Mouse (Mus musculus): ENCODE results near the gene Dtx1. TPM values are rescaled to one million over a fixed set of nuclear protein-coding genes. Genes with fewer than 3 reads are reported as not detected.

Dtx1 gene
- polyA plus RNA-seq (2015; fragmentation: Nextera tagmentation; extraction: Ambion mirVana) = 34.5 and 34.8 TPM in 2 replicates

DNA sequence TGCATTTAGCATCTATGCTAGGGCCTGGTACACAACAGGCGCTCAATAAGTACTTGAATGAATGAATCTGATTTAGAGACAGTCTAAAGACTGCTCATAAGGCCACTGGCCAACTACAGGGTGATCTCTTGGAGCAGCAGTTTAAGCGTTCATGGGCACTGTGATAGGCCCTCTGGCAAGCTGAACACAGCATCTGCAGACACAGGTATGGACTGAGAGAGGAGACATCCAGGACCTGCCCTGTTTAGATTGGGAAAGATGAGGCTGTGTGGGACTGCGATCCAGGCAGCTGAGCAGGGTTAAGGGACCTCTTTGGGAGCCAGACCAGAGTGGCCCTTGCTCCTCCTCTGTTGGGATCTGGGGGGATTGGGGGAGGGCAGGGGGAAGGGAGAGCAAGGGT is at the start of gene Dtx1:
TSS of gene Dtx1 (minus strand) at position 101 of the 400 bp plus-strand sequence.
- no peaks in the 10 kb centered on the region for H3K9me3 ChIP-seq
- peaks cover 62% of the 10 kb centered on the region for H3K4me1 ChIP-seq (replicated peaks)
- no peaks in the 10 kb centered on the region for H3K36me3 ChIP-seq
- peak within 1 kb of the TSS; percentile 97 for H3K9ac ChIP-seq
- H3K27ac ChIP-seq = peak within 1 kb of the TSS; percentile 92
- peaks cover 42% of the 10 kb centered on the region for H3K27me3 ChIP-seq
- ATAC-seq (ENCODE audit: low FRiP score) = no peak
- 38% methylated on average over 3 of the region's 3 CpGs for WGBS
- H3K4me3 ChIP-seq = peak within 1 kb of the TSS; percentile 79
- peak within 1 kb of the TSS; percentile 83 for H3K4me2 ChIP-seq

DNA sequence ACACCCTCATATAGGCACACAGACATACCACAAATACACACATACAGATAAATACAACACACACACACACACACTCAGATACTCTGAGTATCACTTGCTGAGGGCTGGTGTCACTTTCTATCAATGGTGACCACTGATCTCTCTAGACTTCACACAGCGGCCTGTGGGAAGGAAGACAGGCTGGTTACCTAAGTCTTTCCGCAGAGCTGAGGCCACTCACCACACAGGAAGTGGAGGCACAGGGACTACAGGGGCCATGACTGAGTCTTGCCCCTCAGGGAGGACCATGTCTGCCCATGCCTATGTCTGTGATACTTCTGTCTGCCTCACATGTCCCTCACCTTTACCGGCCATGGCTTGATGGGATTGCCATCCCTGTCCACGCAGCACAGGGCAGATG is 42.5 kb upstream of the Dtx1 start:
- H3K9ac ChIP-seq = no peak overlapping the region
- H3K36me3 ChIP-seq = no peaks in the 10 kb centered on the region
- H3K27me3 ChIP-seq = peaks cover 6% of the 10 kb centered on the region; the same call in 1 of the 2 replicates
- no peaks in the 10 kb centered on the region for H3K9me3 ChIP-seq
- H3K4me1 ChIP-seq (replicated peaks) = no peaks in the 10 kb centered on the region
- 95% methylated on average over 4 of the region's 4 CpGs for WGBS
- ATAC-seq (ENCODE audit: low FRiP score) = no peak
- H3K27ac ChIP-seq = no peak overlapping the region
- H3K4me2 ChIP-seq = no peak overlapping the region
- no peak overlapping the region for H3K4me3 ChIP-seq

DNA sequence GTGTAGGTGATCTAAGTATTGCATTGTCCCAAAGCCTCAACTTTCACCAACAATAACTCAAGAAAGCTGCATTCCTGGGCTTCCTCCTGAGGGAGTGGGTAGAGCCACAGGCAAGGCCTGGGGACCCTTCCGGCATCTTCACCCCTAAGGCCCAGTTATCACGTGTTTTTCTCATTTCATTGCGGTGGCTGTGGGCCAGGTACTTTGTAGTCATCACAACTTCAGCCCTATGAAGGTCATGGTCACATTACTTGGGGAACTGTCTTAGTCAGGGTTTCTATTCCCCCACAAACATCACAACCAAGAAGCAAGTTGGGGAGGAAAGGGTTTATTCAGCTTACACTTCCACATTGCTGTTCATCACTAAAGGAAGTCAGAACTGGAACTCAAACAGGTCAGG is 41.1 kb upstream of the Dtx1 start:
- WGBS = 77% methylated on average over 3 of the region's 3 CpGs
- H3K4me3 ChIP-seq = no peak overlapping the region
- H3K4me2 ChIP-seq = no peak overlapping the region
- no peaks in the 10 kb centered on the region for H3K36me3 ChIP-seq
- H3K27ac ChIP-seq = no peak overlapping the region
- H3K4me1 ChIP-seq (replicated peaks) = no peaks in the 10 kb centered on the region
- no peaks in the 10 kb centered on the region for H3K9me3 ChIP-seq
- H3K9ac ChIP-seq = no peak overlapping the region
- H3K27me3 ChIP-seq = peaks cover 6% of the 10 kb centered on the region; the same call in 1 of the 2 replicates
- ATAC-seq (ENCODE audit: low FRiP score) = no peak

DNA sequence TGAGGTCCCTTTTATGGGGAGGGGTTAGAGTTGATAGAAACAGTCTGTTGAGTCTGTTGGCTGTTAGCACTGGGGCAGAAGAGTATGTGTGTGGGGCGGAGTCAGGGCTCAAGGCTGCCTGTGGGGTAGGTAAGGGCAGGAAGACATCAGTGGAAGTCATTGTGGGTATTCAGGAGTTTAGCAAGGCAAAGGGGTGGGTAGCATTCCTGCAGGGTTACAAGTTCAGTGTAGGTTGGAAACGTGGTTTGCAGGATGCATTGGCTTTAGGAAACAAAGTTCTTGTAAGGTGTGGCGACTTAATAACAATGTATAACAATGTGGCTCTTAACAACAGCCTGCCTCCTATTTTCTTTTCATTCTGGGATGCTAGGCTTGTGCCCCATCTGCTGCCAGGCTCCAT is 39.5 kb upstream of the Dtx1 start:
- Histone ChIP-seq H3K27ac (no peak overlapping the region), H3K9me3 (no peaks in the 10 kb centered on the region), H3K4me1 (replicated peaks) (no peaks in the 10 kb centered on the region), H3K4me3 (no peak overlapping the region), H3K27me3 (peaks cover 6% of the 10 kb centered on the region; the same call in 1 of the 2 replicates), H3K4me2 (no peak overlapping the region), H3K36me3 (no peaks in the 10 kb centered on the region), H3K9ac (no peak overlapping the region)
- no peak for ATAC-seq (ENCODE audit: low FRiP score)
- 79% methylated on average over 3 of the region's 3 CpGs for WGBS

DNA sequence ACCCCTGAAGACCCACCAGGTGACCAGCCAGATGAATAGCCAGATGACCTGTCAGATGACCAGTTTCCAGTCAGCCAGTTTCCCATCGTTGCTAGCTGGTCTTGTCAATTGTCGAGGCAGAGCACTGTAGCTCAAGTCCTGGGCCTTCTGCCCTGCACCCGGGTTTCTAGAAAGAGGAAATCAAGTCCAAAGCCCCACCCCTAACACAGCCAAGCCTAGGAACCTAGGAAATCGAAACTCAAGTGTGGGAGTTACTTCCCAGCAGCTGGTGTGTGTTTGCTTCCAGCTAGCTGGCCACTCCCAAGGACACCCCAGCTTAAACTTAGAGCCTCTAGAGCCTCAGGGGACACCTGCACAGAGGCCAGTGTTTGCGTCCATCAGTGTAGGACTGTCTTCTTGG is 38.0 kb upstream of the Dtx1 start, which contains the start of gene Oas2:
TSS of gene Oas2 (minus strand) at position 166 of the 400 bp plus-strand sequence.
- no peak within 1 kb of the TSS for H3K4me3 ChIP-seq
- H3K4me2 ChIP-seq = no peak within 1 kb of the TSS
- H3K9ac ChIP-seq = no peak within 1 kb of the TSS
- H3K27me3 ChIP-seq = peaks cover 6% of the 10 kb centered on the region; the same call in 1 of the 2 replicates
- no peaks in the 10 kb centered on the region for H3K36me3 ChIP-seq
- ATAC-seq (ENCODE audit: low FRiP score) = no peak
- no peak within 1 kb of the TSS for H3K27ac ChIP-seq
- no peaks in the 10 kb centered on the region for H3K9me3 ChIP-seq
- no peaks in the 10 kb centered on the region for H3K4me1 ChIP-seq (replicated peaks)
- whole genome bisulfite sequencing = 74% methylated on average over 5 of the region's 5 CpGs

DNA sequence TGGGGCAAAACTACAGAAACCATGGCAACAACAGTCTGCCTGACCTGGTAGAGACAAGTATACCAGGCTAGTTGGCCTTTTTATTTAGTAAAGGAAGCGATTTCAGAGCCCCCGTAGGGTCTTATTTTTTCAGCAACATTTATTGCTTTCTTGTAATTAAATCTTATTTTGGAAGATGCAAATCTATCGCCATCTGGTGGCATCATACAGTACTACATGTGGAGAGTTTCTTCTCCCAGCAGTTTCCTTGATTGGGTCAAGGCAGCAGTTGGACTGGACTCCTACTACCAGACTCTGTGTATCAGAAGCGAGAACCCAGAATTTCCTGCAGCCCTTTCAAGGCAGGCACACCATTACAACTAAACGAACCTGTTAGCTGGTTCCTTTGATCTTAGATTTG is 34.7 kb upstream of the Dtx1 start:
- H3K27ac ChIP-seq = no peak overlapping the region
- peaks cover 9% of the 10 kb centered on the region; the same call in 1 of the 2 replicates for H3K27me3 ChIP-seq
- no peaks in the 10 kb centered on the region for H3K9me3 ChIP-seq
- H3K4me2 ChIP-seq = no peak overlapping the region
- H3K4me1 ChIP-seq (replicated peaks) = no peaks in the 10 kb centered on the region
- ATAC-seq (ENCODE audit: low FRiP score) = no peak
- H3K36me3 ChIP-seq = no peaks in the 10 kb centered on the region
- H3K9ac ChIP-seq = no peak overlapping the region
- 18% methylated on average over 5 of the region's 5 CpGs for WGBS
- H3K4me3 ChIP-seq = no peak overlapping the region

DNA sequence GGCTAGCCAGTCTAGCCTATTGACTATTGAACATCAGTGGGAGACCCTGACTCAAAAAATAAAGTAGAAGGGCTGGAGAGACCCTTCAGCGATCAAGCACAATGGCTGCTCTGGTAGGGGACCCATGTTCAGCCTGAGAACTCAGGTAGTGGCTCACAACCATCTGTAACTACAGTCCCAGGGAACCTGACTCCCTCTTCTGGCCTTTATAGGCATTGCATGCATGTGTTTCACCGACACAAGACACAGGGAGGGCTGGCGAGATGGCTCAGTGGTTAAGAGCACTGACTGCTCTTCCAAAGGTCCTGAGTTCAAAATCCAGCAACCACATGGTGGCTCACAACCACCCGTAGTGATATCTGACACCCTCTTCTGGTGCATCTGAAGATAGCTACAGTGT is 30.4 kb upstream of the Dtx1 start:
- Histone ChIP-seq H3K9me3 (no peaks in the 10 kb centered on the region), H3K9ac (no peak overlapping the region), H3K27ac (no peak overlapping the region), H3K4me3 (no peak overlapping the region), H3K4me2 (no peak overlapping the region), H3K36me3 (no peaks in the 10 kb centered on the region), H3K4me1 (replicated peaks) (no peaks in the 10 kb centered on the region), H3K27me3 (0 out of 2 replicates have a peak, but pooled peaks cover 7% of the 10 kb centered on the region)
- 31% methylated on average over 4 of the region's 4 CpGs for WGBS
- ATAC-seq (ENCODE audit: low FRiP score) = no peak

DNA sequence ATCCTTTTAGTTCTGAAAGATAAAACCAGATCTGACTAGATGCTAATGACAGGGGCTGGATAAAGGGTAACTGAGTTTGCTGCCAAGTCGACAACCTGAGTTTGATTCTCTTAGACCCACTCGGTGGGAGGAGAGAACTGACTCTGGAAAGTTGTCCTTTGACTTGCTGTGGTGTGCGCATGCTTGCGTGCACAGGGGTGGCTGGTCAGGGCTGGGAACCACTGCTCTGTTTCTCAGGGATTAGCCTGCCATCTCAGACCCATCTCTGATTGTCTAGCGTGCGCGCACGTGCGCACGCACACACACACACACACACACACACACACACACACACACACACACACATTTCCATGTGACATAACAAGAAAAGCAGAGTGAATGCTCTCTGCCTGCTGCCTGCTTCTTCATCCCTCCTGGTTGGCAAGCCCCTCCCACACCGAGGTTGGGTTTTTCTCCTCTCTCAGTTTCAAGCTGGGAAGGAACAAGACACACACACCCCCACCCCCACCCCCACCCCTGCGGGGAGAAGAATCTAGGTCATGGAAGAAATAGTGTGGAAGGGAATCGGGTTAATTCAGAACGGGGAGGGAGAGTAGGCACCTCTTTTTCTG is 22.8 kb upstream of the Dtx1 start:
- 65% methylated on average over 14 of the region's 14 CpGs for WGBS
- Histone ChIP-seq H3K4me2 (no peak overlapping the region), H3K36me3 (no peaks in the 10 kb centered on the region), H3K4me1 (replicated peaks) (peaks cover 5% of the 10 kb centered on the region; the same call in 1 of the 2 replicates), H3K27me3 (0 out of 2 replicates have a peak, but pooled peaks cover 6% of the 10 kb centered on the region), H3K9me3 (no peaks in the 10 kb centered on the region), H3K9ac (no peak overlapping the region), H3K27ac (no peak overlapping the region), H3K4me3 (no peak overlapping the region)
- ATAC-seq (ENCODE audit: low FRiP score) = no peak

DNA sequence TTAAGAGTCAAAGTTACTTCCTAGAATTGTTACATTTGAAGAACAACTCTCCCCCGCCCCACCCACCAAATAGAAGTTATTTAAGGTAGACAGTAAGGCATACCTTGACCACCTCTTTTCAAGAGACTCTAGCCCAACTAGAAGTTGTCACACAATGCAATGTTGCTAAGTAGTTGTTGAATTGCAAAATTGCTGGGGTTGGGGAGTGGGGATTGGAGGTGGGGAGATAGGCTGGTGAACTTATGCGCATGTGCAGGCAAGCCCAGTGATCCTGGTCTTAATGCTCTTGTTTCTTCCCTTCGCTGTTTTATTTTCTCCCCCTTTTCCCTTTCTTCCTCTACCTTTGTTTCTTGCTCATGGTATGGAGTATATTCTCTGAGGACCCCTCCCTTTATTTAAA is 22.0 kb upstream of the Dtx1 start:
- Histone ChIP-seq H3K4me3 (no peak overlapping the region), H3K4me2 (no peak overlapping the region), H3K9me3 (no peaks in the 10 kb centered on the region), H3K9ac (no peak overlapping the region), H3K27me3 (0 out of 2 replicates have a peak, but pooled peaks cover 6% of the 10 kb centered on the region), H3K27ac (no peak overlapping the region), H3K36me3 (no peaks in the 10 kb centered on the region), H3K4me1 (replicated peaks) (peaks cover 5% of the 10 kb centered on the region; the same call in 1 of the 2 replicates)
- WGBS = 92% methylated on average over 3 of the region's 3 CpGs
- ATAC-seq (ENCODE audit: low FRiP score) = no peak

DNA sequence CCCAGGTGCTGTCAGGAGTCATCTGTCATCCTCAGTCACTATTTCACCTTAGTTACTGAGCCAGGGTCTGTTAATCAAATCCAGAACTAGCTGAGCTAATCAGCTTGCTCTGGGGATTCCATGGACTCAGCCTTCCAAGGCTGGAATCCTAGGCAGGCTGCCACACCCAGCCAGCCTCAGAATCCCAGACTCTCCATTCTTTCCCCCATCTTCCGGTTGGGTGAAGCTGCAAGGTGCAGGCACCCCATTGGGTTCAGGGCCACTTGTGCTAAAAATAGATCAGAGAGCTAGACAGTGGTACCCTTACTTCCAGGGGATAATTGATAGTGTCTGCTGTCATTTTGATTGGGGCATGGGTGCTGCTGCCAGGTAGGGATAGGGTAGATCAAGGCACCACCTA is 21.0 kb upstream of the Dtx1 start:
- WGBS = 52% methylated on average over 1 of the region's 1 CpGs
- Histone ChIP-seq H3K36me3 (no peaks in the 10 kb centered on the region), H3K9me3 (no peaks in the 10 kb centered on the region), H3K27ac (no peak overlapping the region), H3K4me3 (no peak overlapping the region), H3K4me1 (replicated peaks) (peaks cover 5% of the 10 kb centered on the region; the same call in 1 of the 2 replicates), H3K4me2 (no peak overlapping the region), H3K9ac (no peak overlapping the region), H3K27me3 (0 out of 2 replicates have a peak, but pooled peaks cover 6% of the 10 kb centered on the region)
- no peak for ATAC-seq (ENCODE audit: low FRiP score)

DNA sequence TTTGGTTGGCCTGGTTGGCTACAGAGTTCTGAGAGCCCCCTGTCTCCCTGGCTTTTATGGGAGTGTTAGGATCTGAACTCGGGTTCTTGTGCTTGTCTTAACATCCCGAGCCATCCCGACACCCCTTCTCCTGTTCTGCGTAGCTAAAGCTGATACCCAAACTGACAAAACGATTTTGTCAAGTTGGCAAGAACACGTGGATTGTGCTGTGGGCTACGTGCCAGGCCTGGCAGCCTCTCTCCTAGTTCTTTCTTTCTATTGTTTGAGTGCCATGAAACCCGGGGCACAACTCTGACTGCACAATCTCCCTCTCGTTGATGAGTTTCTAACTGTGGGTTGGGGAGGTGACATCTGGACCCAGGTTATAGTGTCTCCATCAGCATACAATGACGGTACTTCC is 17.6 kb upstream of the Dtx1 start:
- H3K9me3 ChIP-seq = no peaks in the 10 kb centered on the region
- no peaks in the 10 kb centered on the region for H3K36me3 ChIP-seq
- H3K27ac ChIP-seq = no peak overlapping the region
- no peak for ATAC-seq (ENCODE audit: low FRiP score)
- no peak overlapping the region for H3K9ac ChIP-seq
- WGBS = 67% methylated on average over 10 of the region's 10 CpGs
- H3K4me3 ChIP-seq = no peak overlapping the region
- no peak overlapping the region for H3K4me2 ChIP-seq
- peaks cover 15% of the 10 kb centered on the region; the same call in 1 of the 2 replicates for H3K27me3 ChIP-seq
- H3K4me1 ChIP-seq (replicated peaks) = no peaks in the 10 kb centered on the region

DNA sequence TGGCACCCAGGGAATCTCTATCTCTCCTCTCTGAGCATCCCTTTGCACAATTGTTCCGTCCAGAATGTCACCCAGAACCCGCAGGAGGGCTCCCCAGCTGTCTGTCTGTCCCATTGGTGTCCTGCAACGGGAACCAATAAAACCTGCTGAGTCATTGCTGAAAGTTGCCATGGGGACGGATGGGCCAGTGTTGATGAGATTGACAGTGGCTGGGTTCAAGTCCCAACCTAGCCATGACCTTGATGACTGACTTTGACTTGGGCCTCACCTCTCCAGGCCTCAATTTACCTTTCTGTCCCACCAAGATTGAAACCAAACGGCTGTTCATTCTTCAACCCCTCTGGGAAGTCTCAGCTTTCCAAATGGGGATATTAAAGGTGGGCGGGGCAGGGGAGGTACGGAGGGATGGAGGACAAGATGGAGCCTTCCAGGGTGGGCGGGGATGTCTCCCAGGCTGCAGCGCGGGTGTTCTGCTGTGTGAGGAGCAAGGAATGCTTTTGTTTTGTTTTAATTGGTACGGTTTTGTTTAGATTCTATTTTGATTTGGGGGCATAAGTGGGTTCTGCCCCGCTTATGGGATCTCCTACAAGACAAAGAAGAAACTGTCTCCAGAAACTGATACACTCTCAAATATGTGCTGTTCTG is 14.2 kb upstream of the Dtx1 start:
- Histone ChIP-seq H3K9me3 (no peaks in the 10 kb centered on the region), H3K27ac (no peak overlapping the region), H3K4me2 (no peak overlapping the region), H3K27me3 (peaks cover 9% of the 10 kb centered on the region; the same call in 1 of the 2 replicates), H3K4me3 (no peak overlapping the region), H3K9ac (no peak overlapping the region), H3K36me3 (no peaks in the 10 kb centered on the region), H3K4me1 (replicated peaks) (no peaks in the 10 kb centered on the region)
- ATAC-seq (ENCODE audit: low FRiP score) = no peak
- 58% methylated on average over 12 of the region's 12 CpGs for WGBS
